Mouse (Mus musculus) adipose tissue, adult 10 weeks (tissue): Measurements from ENCODE around the gene Gm3015. TPM values are rescaled to one million over a fixed set of nuclear protein-coding genes. Genes with fewer than 3 reads are reported as not detected.

ENCODE experiments used
- polyA plus RNA-seq: library from polyadenylated mRNA; stranded (reverse); fragments of 350-450 nt; fragmentation: Illumina TruSeq; extraction: RNeasy Lipid Tissue Mini Kit (QIAGEN cat#74804); gene quantifications from one replicate; pipeline ENCODE4 v1.2.3, GENCODE M21; 2014; ENCODE audit warnings: low read depth, low replicate concordance

The Gm3015 gene
- not detected for polyA plus RNA-seq

GRCm38 (mm10) chr14:42768721-42769120 is at the start of gene Gm3015:
Gene Gm3015, minus strand, starts transcription at chr14:42768821.

GRCm38 (mm10) chr14:42797887-42798286 is 29.3 kb upstream of the Gm3015 start, which contains the start of gene Gm10377:
Gene Gm10377, minus strand, starts transcription at chr14:42797987.

Other genes with a start within 250 kb of the Gm3015 start
- not detected for gene Gm8024, start 244.5 kb downstream of the Gm3015 start, polyA plus RNA-seq
- not detected for gene Gm17124, start 168.9 kb downstream of the Gm3015 start, polyA plus RNA-seq
- not detected for gene Gm3633, start 126.9 kb downstream of the Gm3015 start, polyA plus RNA-seq
- not detected for gene Gm10378, start 112.9 kb downstream of the Gm3015 start, polyA plus RNA-seq
- not detected for gene Gm10377, start 29.2 kb upstream of the Gm3015 start, polyA plus RNA-seq
- gene Gm21977, start 84.7 kb upstream of the Gm3015 start, polyA plus RNA-seq = not detected
- not detected for gene Gm8082, start 224.8 kb upstream of the Gm3015 start, polyA plus RNA-seq
- gene Gm10376, start 246.8 kb upstream of the Gm3015 start, polyA plus RNA-seq = not detected